Mouse (Mus musculus) E14TG2a.4 (cell line): ENCODE measurements around the gene Commd8.

ENCODE experiments used
- CTCF ChIP-seq: conservative IDR thresholded peaks from 2 replicates; pipeline ENCODE4 v1.5.1; 2014; ENCODE audit warnings: low read length
- NANOG ChIP-seq: IDR thresholded peaks from 2 replicates; pipeline ENCODE4 v1.6.1; 2014; ENCODE audit warnings: borderline replicate concordance, low read length, mixed read lengths
- POU5F1 ChIP-seq: IDR thresholded peaks from 2 replicates; pipeline ENCODE4 v1.6.1; 2014; ENCODE audit warnings: low read length, borderline replicate concordance

- no peak for TF ChIP-seq CTCF
- no peak for TF ChIP-seq POU5F1
- no peak for TF ChIP-seq NANOG
These were observed 35.7 kb upstream of the Commd8 start for GRCm38 (mm10) chr5:72203734-72204073.
